Mouse (Mus musculus) left cerebral cortex, postnatal 25 days (tissue): Measurements from ENCODE around the gene C2cd6. TPM values are rescaled to one million over a fixed set of nuclear protein-coding genes. Genes with fewer than 3 reads are reported as not detected.

Source experiments
- total RNA-seq, 2 experiments: library from RNA; stranded (reverse); gene quantifications; 2 replicates each; pipeline ENCODE4 v1.2.3; 2021

C2cd6 gene
- total RNA-seq, 2 experiments from 2014 or later: not detected

Other genes with a start within 250 kb of the C2cd6 start
- gene Trak2, start 121.5 kb downstream of the C2cd6 start, total RNA-seq: 100 to 1,000 TPM; 175 to 198 TPM
- gene Stradb, start 121.4 kb downstream of the C2cd6 start, total RNA-seq: 10 to 100 TPM; 70.7 to 74.8 TPM
- 10 to 100 TPM; 28.0 to 34.3 TPM for gene Tmem237, start 25.5 kb upstream of the C2cd6 start, total RNA-seq
- gene Mpp4, start 68.5 kb upstream of the C2cd6 start, total RNA-seq: 1 to 10 TPM; 1.0 to 1.5 TPM
- 10 to 100 TPM; 37.7 to 38.4 TPM for gene Als2, start 142.3 kb upstream of the C2cd6 start, total RNA-seq
- gene Cdk15, start 162.0 kb upstream of the C2cd6 start, total RNA-seq: under 1 TPM; 0.23 to 0.34 TPM